In genomic region chr4:30675911-30676310, GRCm38 (mm10) we compare ENCODE assay signal across 12 mouse cellular contexts.
"Had no signal": no experiment of that assay in that cellular context is flagged by ENCODE, and none has a peak within 500 bp of the region (broad histone marks: within the 10 kb centered on the region; RNA-seq: fewer than 3 reads in every experiment).

No protein-coding gene starts in this region.

- DNase-seq: kidney, postnatal 10 days; kidney, postnatal 4 days; retina, postnatal 1 day; right cerebral cortex, postnatal 4 days; spleen, adult 18-20 months; thymus, adult 18-20 months; thymus, postnatal 14 days had no signal

- H3K27ac ChIP-seq: layer of hippocampus, adult 2 months; limb, embryonic 15.5 days; liver, embryonic 12.5 days; neural tube, embryonic 13.5 days had no signal

- H3K9me3 ChIP-seq: limb, embryonic 15.5 days; liver, embryonic 12.5 days; neural tube, embryonic 13.5 days had no signal

- H3K4me2 ChIP-seq: limb, embryonic 15.5 days; liver, embryonic 12.5 days; neural tube, embryonic 13.5 days had no signal

- H3K27me3 ChIP-seq: limb, embryonic 15.5 days; liver, embryonic 12.5 days; neural tube, embryonic 13.5 days had no signal

- H3K9ac ChIP-seq: limb, embryonic 15.5 days; liver, embryonic 12.5 days; neural tube, embryonic 13.5 days had no signal

- H3K36me3 ChIP-seq: limb, embryonic 15.5 days; liver, embryonic 12.5 days; neural tube, embryonic 13.5 days had no signal

- H3K4me1 ChIP-seq: limb, embryonic 15.5 days; liver, embryonic 12.5 days; neural tube, embryonic 13.5 days had no signal

- ATAC-seq: intestine, postnatal 0 days; liver, embryonic 12.5 days had no signal

- H3K4me3 ChIP-seq: layer of hippocampus, adult 2 months; limb, embryonic 15.5 days; liver, embryonic 12.5 days; neural tube, embryonic 13.5 days had no signal
